Mouse (Mus musculus) ES-E14 (cell line): ENCODE data around the gene Snn. TPM values are rescaled to one million over a fixed set of nuclear protein-coding genes. Genes with fewer than 3 reads are reported as not detected.

Experiments
- DNase-seq: peaks from one replicate; pipeline ENCODE4 v3.0.0-alpha.2; 2013; ENCODE audit warnings: low read depth, low spot score
- H3K27ac ChIP-seq: 2 replicates; pipeline ENCODE4 v1.5.1; 2012; ENCODE audit warnings: low read depth, mild to moderate bottlenecking, low read length, moderate library complexity, mixed read lengths; ENCODE audit not compliant: poor library complexity, insufficient read depth, severe bottlenecking
- H3K36me3 ChIP-seq: 2 replicates; pipeline ENCODE4 v1.6.1; 2012; ENCODE audit warnings: mild to moderate bottlenecking, low read length, moderate library complexity, mixed read lengths; ENCODE audit not compliant: control insufficient read depth, poor library complexity, insufficient read depth, severe bottlenecking
- H3K4me1 ChIP-seq, 2 experiments: fragments of 150-350 bp in 1 of 2; sonication (generic) in 1 of 2; 2 replicates each; pipeline ENCODE4 v1.6.1; 2012; ENCODE audit warnings: low read length in 2 of 2, mild to moderate bottlenecking in 1 of 2, mixed read lengths in 1 of 2; ENCODE audit not compliant: control insufficient read depth in 2 of 2, insufficient read depth in 2 of 2, poor library complexity in 1 of 2
- H3K4me3 ChIP-seq, 2 experiments: fragments of 150-350 bp in 1 of 2; sonication (generic) in 1 of 2; 2 replicates each; pipeline ENCODE4 v1.5.1; 2012; ENCODE audit warnings: low read length in 2 of 2, low read depth in 1 of 2, mild to moderate bottlenecking in 1 of 2, mixed read lengths in 1 of 2; ENCODE audit not compliant: insufficient read depth in 1 of 2, poor library complexity in 1 of 2, severe bottlenecking in 1 of 2
- H3K9ac ChIP-seq: 2 replicates; pipeline ENCODE4 v1.6.1; 2012; ENCODE audit warnings: low read depth, mild to moderate bottlenecking, low read length, mixed read lengths; ENCODE audit not compliant: poor library complexity, insufficient read depth, severe bottlenecking
- H3K9me3 ChIP-seq: fragments of 150-350 bp; sonication (generic); 2 replicates; pipeline ENCODE4 v1.6.1; 2012; ENCODE audit warnings: low read depth, mild to moderate bottlenecking, low read length; ENCODE audit not compliant: control insufficient read depth, insufficient read depth
- CHD2 ChIP-seq: IDR thresholded peaks from 2 replicates; pipeline ENCODE4 v1.6.1; 2014; ENCODE audit warnings: mild to moderate bottlenecking, low read depth, low read length, inconsistent platforms
- HCFC1 ChIP-seq: IDR thresholded peaks from 2 replicates; pipeline ENCODE4 v1.6.1; 2012; ENCODE audit warnings: low read length, inconsistent platforms, borderline replicate concordance; ENCODE audit not compliant: insufficient read depth
- MAFK ChIP-seq: IDR thresholded peaks from 2 replicates; pipeline ENCODE4 v1.6.1; 2014; ENCODE audit warnings: mild to moderate bottlenecking, low read depth, low read length, inconsistent platforms; ENCODE audit not compliant: insufficient read depth
- ZC3H11A ChIP-seq: IDR thresholded peaks from 2 replicates; pipeline ENCODE4 v1.6.1; 2012; ENCODE audit warnings: low read depth, mild to moderate bottlenecking, inconsistent platforms, low read length, borderline replicate concordance
- ZNF384 ChIP-seq: IDR thresholded peaks from 2 replicates; pipeline ENCODE4 v1.6.1; 2012; ENCODE audit warnings: low read depth, low read length, inconsistent platforms
- in situ Hi-C, 2 experiments: fragments of 600-800 bp; cut with MboI; formaldehyde crosslinking; loops; one replicate each; pipeline ENCODE4 v1.15.1; 2025; ENCODE audit warnings: low sequenced_read_pairs in 2 of 2, inconsistent platforms in 1 of 2; ENCODE audit not compliant: unreplicated experiment in 2 of 2
- total RNA-seq: library from RNA; depleted of rRNA; stranded (reverse); fragments of 300-350 nt; gene quantifications from 2 replicates; pipeline ENCODE4 v1.2.3, GENCODE M21; 2012

The Snn gene
- total RNA-seq, 1 experiment, result 10.2 TPM

GRCm38 (mm10) chr16:11066833-11067191, 6.1 kb downstream of the Snn start:
- peak overlapping the region; percentile 96 to 100 for H3K4me3 ChIP-seq
- no peaks in the 10 kb centered on the region for H3K9me3 ChIP-seq
- peak overlapping the region; percentile 91 for H3K9ac ChIP-seq
- DNase-seq, result peak; percentile 12
- H3K27ac ChIP-seq, result no peak overlapping the region
- TF ChIP-seq MAFK (no peak), ZC3H11A (no peak), ZNF384 (no peak), HCFC1 (no peak), CHD2 (no peak)
- in situ Hi-C loops, result no loop called here
- H3K36me3 ChIP-seq, result no peaks in the 10 kb centered on the region
- peaks cover 0 to 2% of the 10 kb centered on the region in 2 experiments; a peak in 1 of 4 replicates for H3K4me1 ChIP-seq

DNA sequence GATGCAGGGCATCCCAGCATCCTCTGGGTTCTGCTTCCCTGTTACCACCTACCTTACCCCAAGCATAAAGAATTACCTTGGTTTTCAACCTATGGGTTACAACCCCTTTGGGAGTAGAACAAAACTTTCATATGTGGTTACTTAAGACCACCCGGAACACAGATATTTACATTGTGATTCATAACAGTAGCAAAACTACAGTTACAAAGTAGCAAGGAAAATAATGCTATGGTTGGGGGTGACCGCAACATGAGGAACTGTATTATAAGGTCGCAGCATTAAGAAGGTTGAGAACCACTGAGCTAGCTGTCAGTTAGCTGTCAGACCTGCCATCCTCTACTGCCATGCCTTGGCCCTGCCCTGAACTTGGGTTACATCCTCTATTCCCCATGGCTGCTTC, 7.9 kb downstream of the Snn start:
- no peaks in the 10 kb centered on the region for H3K36me3 ChIP-seq
- no peak for TF ChIP-seq HCFC1
- TF ChIP-seq CHD2, result no peak
- TF ChIP-seq ZNF384, result no peak
- no peak for TF ChIP-seq ZC3H11A
- no peak for TF ChIP-seq MAFK
- no peak overlapping the region for H3K27ac ChIP-seq
- no peak for DNase-seq
- no peak overlapping the region for H3K4me3 ChIP-seq
- in situ Hi-C loops, result no loop called here
- H3K9me3 ChIP-seq, result no peaks in the 10 kb centered on the region
- peaks cover 2 to 5% of the 10 kb centered on the region in 2 experiments; a peak in 3 of 4 replicates for H3K4me1 ChIP-seq
- H3K9ac ChIP-seq, result no peak overlapping the region

- in situ Hi-C loops, result no loop called here
- Histone ChIP-seq H3K9ac (no peak overlapping the region), H3K9me3 (no peaks in the 10 kb centered on the region), H3K36me3 (peaks cover 5% of the 10 kb centered on the region), H3K4me1 (peaks cover 2 to 11% of the 10 kb centered on the region in 2 experiments; a peak in 3 of 4 replicates), H3K4me3 (no peak overlapping the region), H3K27ac (no peak overlapping the region)
- DNase-seq, result no peak
- TF ChIP-seq HCFC1 (no peak), ZC3H11A (no peak), MAFK (no peak), CHD2 (no peak), ZNF384 (no peak)
Measured at GRCm38 (mm10) chr16:11069271-11069670, 8.5 kb downstream of the Snn start.

DNA sequence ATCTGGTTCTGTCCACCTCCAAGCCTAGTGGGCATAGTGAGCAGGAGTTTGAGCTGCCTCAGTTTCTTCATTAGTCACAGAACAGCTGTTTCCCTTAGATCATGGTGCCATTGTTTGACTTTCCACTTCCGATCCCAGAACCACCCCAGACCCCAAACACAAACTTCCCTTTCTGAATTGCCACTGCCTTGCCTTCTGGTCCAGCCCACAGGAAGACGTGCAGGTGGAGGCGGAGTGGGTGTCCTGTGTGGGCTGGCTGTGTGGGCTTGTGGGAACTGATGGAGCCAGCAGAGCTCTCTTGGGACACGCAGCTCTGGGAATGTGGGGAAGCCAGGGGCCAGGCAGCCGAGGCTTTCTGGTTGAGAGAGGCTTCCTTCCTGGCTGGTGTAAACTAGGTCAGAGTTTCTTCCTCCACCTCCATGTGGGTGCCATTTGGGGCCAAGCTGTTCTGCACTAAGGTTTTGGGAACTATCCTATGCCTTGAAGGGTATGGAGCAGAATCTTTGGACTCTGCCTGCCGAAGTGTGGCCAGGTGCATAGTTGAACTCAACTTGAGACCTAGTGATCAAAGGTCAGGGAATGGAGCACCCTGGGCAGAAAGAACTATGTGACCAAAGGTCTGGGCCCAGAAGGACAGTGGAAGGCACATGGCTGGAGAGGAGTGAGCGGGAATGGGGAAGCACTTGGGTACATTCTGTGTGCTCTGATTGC, 9.1 kb downstream of the Snn start:
- peaks cover 5% of the 10 kb centered on the region for H3K36me3 ChIP-seq
- no peak overlapping the region for H3K27ac ChIP-seq
- peaks cover 2 to 12% of the 10 kb centered on the region in 2 experiments; a peak in 3 of 4 replicates for H3K4me1 ChIP-seq
- no peak for DNase-seq
- no peak overlapping the region for H3K9ac ChIP-seq
- H3K4me3 ChIP-seq, result no peak overlapping the region
- no peaks in the 10 kb centered on the region for H3K9me3 ChIP-seq
- TF ChIP-seq ZNF384 (no peak), MAFK (no peak), HCFC1 (no peak), CHD2 (no peak), ZC3H11A (no peak)
- in situ Hi-C loops, result no loop called here
